Mouse (Mus musculus) CH12F3 (cell line): ENCODE measurements around the gene Imp4.

Source experiments
- in situ Hi-C: fragments of 300-500 bp; cut with MboI; formaldehyde crosslinking; loops from 2 replicates; pipeline ENCODE4 v1.14.3; 2020; ENCODE audit warnings: low sequenced_read_pairs

Gene Imp4

DNA sequence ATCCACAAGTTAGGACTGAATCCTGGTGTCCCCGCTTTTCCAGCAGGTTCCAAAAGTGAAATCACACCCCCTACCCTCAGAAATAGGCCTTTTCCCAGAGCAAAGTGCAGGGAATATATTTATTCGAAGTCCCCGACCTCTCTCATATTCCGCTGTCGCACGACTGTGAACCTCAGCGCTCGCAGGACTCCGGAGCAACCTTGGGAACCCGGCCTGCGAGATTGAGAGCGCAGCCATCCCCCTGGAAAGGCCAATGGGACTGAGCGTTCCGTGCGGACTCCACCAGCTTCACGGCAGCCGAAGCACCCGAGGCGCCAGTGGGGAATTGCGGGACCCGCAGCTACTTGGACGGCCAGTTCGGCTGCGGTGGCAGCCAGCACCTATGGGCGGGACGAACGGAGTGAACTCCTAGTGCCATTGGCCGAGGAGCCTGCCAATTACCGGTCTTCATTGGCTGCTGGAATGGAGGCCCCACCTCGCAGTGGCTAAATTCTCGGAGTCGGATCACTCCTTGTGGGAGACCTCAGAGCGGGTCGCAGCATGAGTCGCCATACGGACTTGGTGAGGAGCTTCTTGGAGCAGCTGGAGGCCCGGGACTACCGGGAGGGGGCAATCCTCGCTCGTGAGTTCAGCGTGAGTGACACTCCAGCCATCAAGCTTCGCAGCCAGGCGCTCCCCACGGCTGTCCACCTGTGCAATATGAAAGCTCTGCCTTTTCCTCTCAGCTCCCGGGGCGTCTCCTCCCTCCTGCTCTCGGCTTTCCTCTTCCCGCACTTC, 19.8 kb downstream of the Imp4 start, which contains the start of gene Ptpn18:
Gene Ptpn18, plus strand, starts transcription at position 479 of the 777 bp plus-strand sequence.
- in situ Hi-C loops: no loop called here

DNA sequence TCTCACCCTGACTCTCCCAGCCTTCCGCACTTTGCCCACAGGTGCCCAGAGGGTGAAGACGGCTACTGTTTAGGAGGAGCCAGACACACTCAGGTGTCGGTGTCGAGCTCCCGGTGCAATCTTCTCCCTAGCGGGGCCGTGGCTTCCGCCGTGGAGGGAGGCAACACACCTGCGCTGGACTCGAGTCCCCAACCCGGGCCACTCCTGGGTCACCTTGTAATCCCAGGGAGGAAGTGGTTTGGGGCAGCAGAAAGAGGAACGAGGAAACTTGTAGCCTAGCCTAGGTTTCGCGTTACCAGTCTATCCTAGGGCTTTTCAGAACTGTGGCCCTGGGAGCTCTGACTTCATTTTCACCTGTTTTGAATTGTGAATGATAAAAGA, 20.4 kb downstream of the Imp4 start:
- in situ Hi-C loops: no loop called here

DNA sequence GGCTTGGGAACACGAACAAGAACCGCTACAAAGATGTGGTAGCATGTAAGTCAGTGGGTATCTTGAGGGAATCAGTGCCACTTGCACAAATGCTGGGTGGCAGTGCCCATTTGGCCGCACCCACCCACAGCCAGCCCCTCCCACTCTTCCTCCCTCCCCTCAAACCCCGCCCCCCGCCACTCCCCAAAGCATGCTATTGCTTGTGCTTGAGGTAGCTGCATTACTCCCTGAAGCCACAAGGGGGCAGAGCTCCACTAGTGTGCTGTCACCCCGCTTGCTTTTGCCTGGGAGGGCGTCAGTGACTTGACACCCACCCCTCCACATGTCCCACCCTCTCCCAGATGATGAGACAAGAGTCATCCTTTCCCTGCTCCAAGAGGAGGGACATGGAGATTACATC, 23.1 kb downstream of the Imp4 start:
- in situ Hi-C loops: no loop called here

DNA sequence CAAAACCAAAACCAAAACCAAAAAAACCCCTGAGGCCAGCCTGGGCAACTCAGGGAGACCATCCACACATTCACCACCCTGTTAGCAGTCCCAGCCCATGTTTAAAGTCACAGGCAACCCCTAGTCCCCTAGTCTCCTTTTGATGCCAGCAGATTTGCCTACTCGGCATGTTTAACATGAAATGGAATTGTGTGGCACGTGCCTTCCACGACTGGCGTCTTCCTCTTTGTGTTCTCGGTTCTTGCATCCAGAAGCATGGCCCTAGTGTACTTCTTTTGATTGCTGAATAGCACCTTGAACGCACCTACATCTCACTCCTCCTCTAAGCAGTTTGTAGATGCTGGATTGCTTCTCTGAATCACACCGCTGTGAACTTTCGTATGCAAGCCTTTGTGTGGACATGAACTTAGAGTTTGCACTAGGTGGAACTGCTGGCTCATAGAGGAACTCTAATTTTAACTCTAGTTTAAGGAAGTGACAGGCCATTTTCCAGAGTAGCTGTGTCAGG, 24.7 kb downstream of the Imp4 start:
- in situ Hi-C loops: no loop called here

DNA sequence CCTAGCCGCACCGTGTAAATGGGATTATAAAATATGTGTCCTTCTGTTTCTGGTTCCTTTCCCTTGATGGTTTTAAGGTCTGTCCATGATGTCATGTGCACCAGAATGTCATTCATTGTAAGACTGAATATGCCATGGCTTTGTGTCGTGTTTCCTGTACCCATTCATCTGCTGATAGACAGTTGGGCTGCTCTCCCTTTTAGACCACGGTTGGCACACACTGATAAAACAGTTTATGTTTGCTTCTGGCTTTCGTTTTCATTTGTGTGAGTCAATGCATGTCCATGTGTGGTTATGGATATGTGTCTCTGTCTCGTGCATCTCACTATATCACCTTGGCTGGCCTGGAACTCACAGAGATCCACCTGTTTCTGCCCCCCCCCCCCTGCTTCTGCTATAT, 25.8 kb downstream of the Imp4 start:
- in situ Hi-C loops: no loop called here

DNA sequence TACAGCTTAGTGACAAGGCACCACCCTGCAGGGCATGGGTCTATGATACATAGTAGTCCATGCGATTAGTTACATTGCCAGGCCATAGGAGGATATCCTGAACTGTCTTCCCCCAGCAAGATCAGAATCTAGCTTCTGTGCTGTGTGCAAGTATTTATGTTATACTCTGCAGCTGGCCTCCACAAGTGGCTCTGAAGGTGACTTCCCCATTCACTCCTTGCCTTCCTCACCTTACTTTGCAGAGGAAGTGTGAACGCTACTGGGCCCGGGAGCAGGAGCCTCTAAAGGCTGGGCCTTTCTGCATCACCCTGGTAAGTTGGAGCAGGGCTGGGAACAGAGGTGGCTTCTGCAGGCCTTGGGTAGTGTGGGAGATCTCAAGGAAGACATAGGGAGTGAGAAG, 28.4 kb downstream of the Imp4 start:
- in situ Hi-C loops: no loop called here

DNA sequence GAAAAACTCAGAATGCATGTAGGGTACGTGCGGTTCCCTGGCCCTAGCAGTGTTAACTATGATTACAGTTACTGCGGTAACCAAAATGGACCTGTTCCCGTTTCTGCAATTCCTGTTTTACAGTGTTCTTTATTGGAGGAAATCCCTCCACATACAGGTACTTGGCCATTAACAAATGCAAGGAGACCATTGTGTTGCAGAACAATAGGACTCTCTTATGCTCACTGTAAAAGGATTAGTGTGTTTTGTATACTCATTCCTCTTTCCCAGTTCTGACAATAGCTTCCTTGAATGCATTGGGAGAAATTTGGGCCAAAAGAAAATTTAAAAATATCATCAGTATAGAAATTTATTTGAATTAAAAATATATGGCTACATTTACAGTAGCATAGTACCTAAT, 28.8 kb downstream of the Imp4 start:
- in situ Hi-C loops: no loop called here

DNA sequence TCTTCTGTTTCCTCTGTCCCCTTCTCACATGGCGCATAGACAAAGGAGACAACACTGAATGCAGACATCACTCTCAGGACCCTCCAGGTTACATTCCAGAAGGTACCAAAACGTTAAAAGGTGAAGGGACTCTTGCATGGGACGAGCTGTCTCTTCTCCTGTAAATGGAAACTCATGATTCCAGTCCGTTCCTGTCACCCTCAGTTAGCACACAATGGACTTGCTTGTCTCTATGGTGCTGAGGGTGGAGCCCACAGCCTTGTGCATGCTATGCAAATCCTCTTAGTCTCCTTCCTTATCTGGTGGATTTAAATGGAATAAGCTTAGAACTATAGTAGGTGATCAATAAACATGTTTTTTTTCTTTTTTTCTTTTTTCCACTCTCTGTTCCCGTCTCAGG, 30.1 kb downstream of the Imp4 start:
- in situ Hi-C loops: no loop called here

DNA sequence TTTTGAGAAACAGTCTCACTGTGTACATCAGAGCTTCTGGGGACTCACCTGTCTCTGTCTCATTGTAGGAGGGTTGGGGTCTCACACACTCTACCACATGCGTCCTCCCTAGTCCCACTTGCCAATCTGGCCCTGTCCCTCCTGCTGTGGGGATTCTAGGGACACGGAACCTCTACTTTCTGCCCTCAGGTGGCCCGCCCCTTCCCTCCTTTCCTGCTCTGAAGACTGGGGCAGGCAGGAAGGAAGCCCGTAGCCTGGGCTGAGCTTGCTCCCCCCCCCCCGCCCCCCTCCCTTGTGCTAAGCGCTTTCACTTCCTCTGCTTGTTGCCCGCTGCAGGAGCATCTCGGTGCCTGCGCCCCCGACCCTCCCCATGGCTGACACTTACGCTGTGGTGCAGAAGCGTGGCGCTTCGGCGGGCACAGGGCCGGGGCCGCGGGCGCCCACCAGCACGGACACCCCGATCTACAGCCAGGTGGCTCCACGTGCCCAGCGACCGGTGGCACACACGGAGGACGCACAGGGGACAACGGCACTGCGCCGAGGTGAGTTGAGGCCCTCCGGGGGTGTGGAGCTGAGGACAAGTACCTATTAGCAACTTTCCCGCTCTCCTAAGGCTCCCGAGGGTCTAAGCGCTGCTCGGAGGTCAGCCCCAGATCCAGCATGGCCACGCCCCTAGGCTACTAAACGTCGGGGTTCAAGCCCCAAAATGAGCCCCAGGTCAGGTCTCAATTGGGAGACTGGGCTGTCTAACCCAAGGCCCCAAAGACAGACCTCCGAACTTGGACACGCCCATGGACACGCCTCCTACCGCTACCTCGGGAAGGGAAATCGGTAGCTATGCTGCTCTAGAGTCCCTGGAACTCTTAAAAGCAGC, 33.0 kb downstream of the Imp4 start:
- in situ Hi-C loops: no loop called here

DNA sequence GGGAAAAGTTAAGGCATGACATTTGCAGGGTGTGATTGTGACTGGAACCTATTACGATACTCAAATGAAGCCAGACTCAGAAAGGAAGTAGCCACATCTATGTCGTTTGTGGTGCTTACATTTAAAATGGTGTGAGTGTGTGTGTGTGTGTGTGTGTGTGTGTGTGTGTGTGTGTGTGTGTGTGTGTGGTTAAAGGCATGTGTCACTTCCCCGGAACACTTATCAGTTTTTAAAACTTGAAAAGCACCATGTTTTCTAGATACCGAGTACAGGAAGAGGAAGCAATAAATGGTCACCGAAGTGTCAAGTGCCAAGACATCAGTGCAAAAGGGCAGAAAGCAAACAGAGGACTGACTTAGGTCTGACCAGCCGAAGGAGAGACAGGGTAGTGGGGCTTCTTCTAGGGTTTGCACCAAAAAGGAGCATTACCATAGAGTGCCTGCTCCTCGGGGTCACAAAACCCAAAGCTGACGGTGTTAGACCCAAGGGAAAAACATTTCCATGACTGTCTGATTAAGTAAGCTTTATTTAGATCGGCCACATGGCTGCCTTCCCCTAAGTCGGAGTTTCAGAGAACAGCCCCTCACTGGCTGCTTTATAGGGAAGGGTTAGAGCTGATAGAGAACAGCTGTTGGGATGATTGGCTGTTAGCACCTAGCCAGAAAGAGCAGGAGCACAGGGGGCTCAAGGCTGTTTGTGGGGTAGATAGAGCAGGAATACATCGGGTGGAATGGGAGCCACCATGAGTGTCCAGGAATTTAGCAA, 39.4 kb downstream of the Imp4 start:
- in situ Hi-C loops: loop anchor here (25.0 kb wide), 1 partner anchor 358 kb away; the partner anchor contains the start of genes Fam168b and Plekhb2

DNA sequence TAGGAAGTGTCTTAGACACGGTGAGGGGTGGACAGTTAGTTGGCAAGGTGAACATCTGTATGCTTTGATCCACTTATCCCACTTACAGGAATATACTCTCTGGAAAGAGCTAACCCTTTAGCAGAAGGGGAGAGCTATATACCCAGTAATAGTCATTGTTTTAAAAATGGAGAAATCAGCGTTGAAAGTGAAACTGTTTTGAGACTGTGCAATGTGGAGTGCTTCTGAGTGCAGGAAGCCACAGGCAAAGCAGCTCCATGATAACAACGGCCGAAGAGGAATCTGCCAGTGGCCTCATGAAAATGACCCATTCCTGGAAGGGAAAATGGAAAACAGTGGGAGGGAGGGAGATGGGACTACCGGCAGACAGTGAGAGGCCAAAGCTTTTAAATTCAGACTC, 41.1 kb downstream of the Imp4 start:
- in situ Hi-C loops: loop anchor here (25.0 kb wide), 1 partner anchor 356 kb away; the partner anchor contains the start of genes Fam168b and Plekhb2

DNA sequence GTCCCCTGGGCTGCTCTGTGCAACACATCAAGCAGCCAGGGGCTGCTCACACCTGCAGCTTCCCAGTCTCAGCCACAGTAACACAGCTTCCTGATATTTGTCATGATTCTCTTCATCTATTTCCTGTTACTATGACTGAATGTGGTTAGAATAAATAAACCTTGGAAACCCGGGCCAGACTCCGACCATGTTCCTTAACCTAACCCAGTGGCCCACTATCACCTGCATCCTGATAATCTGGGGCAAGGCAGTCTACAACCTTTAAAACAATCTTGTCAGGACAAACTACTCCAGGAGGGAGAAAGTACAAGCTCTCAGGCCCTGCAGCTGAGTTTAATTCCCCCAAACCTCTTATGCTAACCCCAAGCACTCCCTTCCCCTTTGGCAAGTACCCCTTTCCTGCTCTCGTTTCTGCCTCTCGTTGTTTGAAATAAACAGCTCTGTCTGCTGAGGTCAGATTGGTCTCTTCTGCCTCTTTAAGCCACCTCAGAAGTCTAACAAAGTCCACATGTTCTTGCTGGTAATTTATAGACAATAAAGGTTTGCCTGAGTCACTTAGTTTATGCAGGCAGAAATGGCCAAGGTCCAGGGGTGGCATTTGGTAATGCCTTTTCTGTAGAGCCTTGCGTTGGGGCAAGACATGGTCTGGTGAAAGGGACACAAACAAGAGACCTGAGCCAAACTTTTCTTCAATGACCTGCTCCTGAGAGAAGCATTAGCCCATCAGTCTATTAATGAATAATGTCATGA, 42.4 kb downstream of the Imp4 start:
- in situ Hi-C loops: loop anchor here (25.0 kb wide), 1 partner anchor 355 kb away; the partner anchor contains the start of genes Fam168b and Plekhb2

DNA sequence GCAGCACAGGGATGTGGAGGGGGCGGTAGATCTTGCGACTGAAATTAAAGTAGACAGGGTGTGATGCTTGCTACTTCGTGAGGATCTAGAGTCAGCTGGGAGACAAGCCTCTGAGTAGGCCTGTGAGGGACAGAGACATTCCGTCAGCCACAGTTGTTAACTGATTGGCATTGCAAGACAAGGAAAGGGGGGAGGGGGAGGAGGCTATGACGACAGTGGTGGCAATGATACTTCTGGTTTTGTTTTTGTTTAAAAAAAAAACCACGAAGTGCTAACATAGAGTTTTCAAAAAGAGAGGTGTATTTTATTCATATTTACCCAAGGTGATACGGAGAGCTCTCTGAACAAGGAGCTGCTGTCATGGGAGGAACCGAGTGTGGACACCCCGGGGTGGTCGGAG, 44.8 kb downstream of the Imp4 start:
- in situ Hi-C loops: loop anchor here (25.0 kb wide), 1 partner anchor 353 kb away; the partner anchor contains the start of genes Fam168b and Plekhb2

DNA sequence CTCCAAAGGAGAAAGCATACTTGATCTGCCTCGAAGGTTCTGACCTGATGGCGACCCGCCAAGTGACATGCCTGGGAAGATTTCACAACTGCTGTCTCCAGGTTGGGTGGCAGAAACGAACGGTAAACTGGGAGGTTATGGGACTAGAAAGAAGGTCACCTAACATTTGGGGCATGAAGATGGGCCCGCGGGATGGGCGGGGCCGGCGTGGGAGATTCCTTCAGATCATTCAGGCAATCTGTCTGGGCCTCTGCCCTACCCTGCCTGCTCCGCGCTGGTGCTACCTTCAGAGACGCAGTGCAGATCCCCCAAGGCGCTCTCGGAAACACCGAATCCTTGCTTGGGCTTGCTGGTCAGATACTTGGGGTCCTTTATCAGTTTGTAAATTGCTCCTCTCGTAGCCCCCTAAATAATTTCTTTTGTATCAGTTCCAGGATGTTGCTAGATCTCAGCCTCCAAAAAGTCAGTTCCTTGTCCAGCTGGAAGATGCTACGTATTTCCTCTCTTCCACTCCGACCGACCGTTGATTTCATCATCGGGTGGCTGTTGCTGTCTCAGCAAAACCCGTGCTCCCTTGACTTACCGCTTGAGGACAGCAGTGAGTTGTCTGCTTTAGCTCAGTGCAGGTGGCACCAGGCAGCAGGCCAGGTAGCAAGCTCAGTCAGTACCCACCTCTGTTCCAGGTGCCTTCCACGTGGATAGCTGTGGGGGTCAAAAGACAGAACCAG, 46.0 kb downstream of the Imp4 start:
- in situ Hi-C loops: loop anchor here (25.0 kb wide), 1 partner anchor 352 kb away; the partner anchor contains the start of genes Fam168b and Plekhb2

DNA sequence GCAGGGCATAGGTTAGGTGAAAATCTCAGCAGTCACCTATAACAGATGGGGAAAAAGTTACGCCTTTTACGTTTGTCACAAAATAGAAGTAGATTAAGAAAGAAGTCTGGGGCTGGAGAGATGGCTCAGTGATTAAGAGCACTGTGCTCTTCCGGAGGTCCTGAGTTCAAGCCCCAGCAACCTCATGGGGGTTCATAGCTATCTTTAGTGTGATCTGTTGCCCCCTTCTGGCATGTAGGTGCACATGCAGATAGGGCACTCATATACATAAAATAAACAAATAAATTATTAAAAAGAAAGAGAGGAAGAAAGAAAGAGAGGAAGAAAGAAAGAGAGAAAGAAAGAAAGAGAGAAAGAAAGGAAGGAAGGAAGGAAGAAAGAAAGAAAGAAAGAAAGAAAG, 47.7 kb downstream of the Imp4 start:
- in situ Hi-C loops: loop anchor here (25.0 kb wide), 1 partner anchor 350 kb away; the partner anchor contains the start of genes Fam168b and Plekhb2

DNA sequence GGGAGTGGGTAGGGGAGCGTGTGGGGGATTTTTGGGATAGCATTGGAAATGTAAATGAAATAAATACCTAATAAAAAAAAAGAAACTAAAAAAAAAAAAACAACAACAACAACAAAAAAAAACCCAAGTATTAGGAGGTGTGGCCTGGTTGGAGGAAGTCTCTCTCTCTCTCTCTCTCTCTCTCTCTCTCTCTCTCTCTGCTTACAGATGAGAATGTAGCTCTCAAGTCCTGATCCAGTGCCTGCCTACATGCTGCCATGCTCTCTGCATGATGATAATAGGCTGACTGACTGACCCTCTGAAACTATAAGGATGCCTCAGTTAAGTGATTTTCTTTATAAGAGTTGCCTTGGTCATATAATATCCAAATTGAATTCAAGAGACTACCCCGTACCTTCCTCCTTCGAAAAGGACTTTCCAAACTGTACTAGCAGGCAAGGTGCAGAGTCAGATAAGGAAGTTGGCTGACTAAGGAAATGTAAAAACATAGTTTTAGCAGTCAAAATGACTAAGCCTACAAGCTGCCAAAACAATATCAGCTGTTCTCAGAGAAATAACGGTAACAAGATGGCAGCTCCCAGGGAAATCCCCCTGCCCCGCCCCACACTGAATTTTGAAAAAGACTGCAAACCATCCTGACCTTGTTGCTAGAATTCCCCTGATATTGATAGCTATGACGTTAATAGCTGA, 50.3 kb downstream of the Imp4 start:
- in situ Hi-C loops: loop anchor here (25.0 kb wide), 1 partner anchor 347 kb away; the partner anchor contains the start of genes Fam168b and Plekhb2

DNA sequence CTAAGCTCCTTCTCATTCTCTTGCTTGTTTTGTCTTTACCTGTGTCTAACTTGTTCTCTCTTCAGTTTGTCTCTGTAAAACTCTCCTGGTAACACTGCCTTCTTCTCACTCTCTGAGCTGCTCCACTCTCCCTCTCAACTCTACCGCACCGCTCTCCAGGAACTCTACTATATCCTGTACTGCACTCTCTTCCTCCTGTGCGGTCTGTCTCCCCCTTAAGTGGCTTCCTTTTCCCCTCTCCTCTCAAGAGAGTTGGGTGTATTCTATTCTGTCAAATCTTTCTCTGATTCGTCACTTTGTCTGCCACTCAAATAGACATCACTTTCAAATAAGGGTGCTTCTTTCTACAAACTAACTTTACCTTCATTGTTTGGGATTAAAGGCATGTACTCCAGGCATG, 51.8 kb downstream of the Imp4 start:
- in situ Hi-C loops: loop anchor here (25.0 kb wide), 1 partner anchor 346 kb away; the partner anchor contains the start of genes Fam168b and Plekhb2
